Mouse (Mus musculus): Measurements from ENCODE around the gene Gm10340. TPM values are rescaled to one million over a fixed set of nuclear protein-coding genes. Genes with fewer than 3 reads are reported as not detected.
"Not testable (repeated sequence)": the region's sequence is repeated elsewhere in the genome, so short reads cannot be mapped to it uniquely, and the experiment has no call there.

Gm10340 gene
- polyA plus RNA-seq (2012; ENCODE audit: insufficient read depth, insufficient read length, missing spikeins) = not detected in 2 replicates

DNA sequence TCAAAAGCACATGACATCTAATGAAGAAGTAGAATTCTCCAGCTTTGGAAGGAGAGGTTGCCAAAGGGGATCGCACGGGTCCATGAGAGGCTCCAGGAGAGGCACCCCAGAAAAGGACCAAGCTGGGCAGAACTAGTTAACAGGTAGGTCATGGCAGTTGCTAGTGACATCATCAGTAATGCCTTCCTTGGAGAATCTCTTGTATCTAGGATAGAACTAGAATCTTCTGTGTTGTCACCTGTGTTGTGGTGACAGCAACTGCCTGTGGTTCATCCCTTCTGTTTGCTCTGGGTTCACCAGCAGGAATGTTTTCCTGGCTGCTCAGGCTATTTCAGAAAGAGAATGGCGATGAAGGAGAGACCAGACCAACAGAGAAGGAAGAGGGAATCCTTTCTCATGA is at the start of gene Gm10340:
Gene Gm10340 (plus strand): TSS at position 301 of the 400 bp plus-strand sequence.
- H3K4me1 ChIP-seq (ENCODE audit: control insufficient read depth, insufficient read depth, insufficient read length, low read length); H3K4me3 ChIP-seq (ENCODE audit: insufficient read depth, low read depth, low read length); H3K27ac ChIP-seq (replicated peaks; ENCODE audit: low read depth, low read length): not testable (repeated sequence)

GRCm38 (mm10) chr14:3116051-3116450 is 17.7 kb upstream of the Gm10340 start:
- H3K4me1 ChIP-seq (ENCODE audit: control insufficient read depth, insufficient read depth, insufficient read length, low read length); H3K27ac ChIP-seq (replicated peaks; ENCODE audit: low read depth, low read length); H3K4me3 ChIP-seq (ENCODE audit: insufficient read depth, low read depth, low read length): not testable (repeated sequence)

DNA sequence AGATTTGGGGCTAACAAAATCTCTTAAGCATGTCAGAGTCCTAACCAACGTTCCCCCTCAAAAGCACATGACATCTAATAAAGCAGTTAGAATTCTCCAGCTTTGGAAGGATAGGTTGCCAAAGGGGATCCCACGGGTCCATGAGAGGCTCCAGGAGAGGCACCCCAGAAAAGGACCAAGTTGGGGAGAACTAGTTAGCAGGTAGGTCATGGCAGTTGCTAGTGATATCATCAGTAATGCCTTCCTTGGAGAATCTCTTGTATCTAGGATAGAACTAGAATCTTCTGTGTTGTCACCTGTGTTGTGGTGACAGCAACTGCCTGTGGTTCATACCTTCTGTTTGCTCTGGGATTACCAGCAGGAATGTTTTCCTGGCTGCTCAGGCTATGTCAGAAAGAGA is 54.2 kb downstream of the Gm10340 start, which contains the start of gene Gm5795:
Gene Gm5795 (plus strand): TSS at position 301 of the 400 bp plus-strand sequence.
- not testable (repeated sequence) for H3K27ac ChIP-seq (replicated peaks; ENCODE audit: low read depth, low read length); H3K4me1 ChIP-seq (ENCODE audit: control insufficient read depth, insufficient read depth, insufficient read length, low read length); H3K4me3 ChIP-seq (ENCODE audit: insufficient read depth, low read depth, low read length)

Other genes with a start within 250 kb of the Gm10340 start
- gene Gm2888, start 104.0 kb upstream of the Gm10340 start, polyA plus RNA-seq (2012; ENCODE audit: insufficient read depth, insufficient read length, missing spikeins) = not detected in 2 replicates
- not detected in 2 replicates for gene Gm2897, start 84.7 kb upstream of the Gm10340 start, polyA plus RNA-seq (2012; ENCODE audit: insufficient read depth, insufficient read length, missing spikeins)
- not detected in 2 replicates for gene Gm5795, start 54.3 kb downstream of the Gm10340 start, polyA plus RNA-seq (2012; ENCODE audit: insufficient read depth, insufficient read length, missing spikeins)
- gene D830030K20Rik, start 74.5 kb downstream of the Gm10340 start, polyA plus RNA-seq (2012; ENCODE audit: insufficient read depth, insufficient read length, missing spikeins) = not detected in 2 replicates
- gene Gm2956, start 198.6 kb downstream of the Gm10340 start, polyA plus RNA-seq (2012; ENCODE audit: insufficient read depth, insufficient read length, missing spikeins) = not detected in 2 replicates

Measured in brown adipose tissue, adult 24 weeks (tissue).